Mouse (Mus musculus) frontal cortex, postnatal 25 days (tissue): ENCODE results near the gene Wdfy4.

Experiments
- DNase-seq, 2 experiments: peaks; one replicate each; pipeline ENCODE4 v3.0.0; 2022; ENCODE audit warnings: low spot score in 2 of 2

Gene Wdfy4

DNA sequence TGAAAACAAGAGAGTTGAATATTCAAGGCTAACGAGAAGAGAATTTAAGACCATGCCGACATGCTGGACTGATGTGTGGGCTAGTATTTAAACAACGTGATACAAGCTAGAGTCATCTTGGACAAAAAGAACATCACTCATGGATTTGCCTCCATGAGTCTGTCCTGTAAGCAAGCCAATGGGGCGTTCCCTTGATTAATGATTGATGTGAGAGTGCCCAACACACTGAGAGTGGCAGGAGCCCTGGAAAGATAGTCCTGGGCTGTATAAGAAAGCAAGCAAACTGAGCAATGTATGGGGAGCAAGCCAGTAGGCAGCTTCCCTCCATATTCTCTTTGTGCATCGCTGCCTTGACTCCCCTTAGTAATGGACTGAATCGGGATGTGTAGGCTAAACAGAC, 106.7 kb downstream of the Wdfy4 start:
- DNase-seq, result no peak

DNA sequence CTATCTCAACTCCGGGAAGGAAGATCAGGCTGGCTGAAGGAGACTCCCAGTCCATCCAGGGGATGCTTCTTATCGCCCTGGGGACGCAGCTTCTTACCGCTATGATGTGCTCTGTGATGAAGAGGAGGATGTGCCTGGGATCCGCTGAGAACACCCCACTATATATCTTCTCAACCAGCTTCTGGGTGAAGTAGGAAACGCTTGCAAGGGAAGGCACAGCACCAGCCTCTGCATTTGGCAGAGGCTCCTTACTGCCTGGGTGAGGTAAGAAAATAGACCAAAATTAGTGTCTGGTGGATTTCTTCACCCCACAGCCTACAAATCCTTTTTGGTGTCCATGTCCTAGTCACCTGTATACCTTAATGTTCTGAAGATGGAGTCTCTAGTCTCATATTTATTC, 107.2 kb downstream of the Wdfy4 start:
- no peak for DNase-seq

- no peak for DNase-seq
Measured at GRCm38 (mm10) chr14:33073355-33073754, 112.0 kb downstream of the Wdfy4 start.

DNA sequence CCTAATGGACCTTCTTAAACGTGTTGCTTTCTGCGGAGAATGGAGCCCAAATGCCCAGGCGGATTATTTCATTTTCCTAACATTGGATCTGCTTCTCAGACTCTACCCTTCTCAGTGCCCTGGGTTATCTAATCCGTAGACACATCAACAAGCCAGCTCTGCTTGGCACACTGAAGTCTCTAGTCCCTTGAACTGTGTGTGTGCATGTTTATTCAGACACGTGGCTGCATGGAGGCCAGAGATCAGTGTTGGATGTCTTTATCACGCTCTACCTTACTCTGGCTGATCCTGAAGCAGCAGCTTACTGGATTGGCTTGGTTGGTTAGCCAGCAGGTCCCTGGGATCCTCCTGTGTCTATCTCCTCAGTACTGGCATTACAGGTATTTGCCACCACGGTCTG, 113.0 kb downstream of the Wdfy4 start:
- no peak for DNase-seq

- DNase-seq, result no peak
Measured at GRCm38 (mm10) chr14:33067676-33068075, 117.6 kb downstream of the Wdfy4 start.

DNA sequence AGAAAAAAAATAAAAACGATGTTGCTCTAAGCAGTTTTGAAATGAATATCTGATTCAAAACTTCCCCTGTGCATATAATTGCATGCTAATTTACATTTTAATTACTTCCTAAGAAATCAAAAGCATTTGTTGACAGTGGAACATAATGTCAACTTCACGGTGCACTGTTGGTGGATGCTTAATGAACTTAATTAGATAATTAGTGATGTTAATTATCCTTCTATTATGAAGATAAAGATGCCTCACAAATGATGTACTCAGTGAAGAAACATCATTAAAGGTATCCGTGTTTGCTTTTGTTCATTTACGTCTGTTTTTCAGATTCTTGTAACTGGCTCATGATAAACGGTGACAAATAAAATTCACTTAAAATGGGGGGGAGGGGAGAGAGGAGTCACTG, 122.3 kb downstream of the Wdfy4 start:
- no peak for DNase-seq

DNA sequence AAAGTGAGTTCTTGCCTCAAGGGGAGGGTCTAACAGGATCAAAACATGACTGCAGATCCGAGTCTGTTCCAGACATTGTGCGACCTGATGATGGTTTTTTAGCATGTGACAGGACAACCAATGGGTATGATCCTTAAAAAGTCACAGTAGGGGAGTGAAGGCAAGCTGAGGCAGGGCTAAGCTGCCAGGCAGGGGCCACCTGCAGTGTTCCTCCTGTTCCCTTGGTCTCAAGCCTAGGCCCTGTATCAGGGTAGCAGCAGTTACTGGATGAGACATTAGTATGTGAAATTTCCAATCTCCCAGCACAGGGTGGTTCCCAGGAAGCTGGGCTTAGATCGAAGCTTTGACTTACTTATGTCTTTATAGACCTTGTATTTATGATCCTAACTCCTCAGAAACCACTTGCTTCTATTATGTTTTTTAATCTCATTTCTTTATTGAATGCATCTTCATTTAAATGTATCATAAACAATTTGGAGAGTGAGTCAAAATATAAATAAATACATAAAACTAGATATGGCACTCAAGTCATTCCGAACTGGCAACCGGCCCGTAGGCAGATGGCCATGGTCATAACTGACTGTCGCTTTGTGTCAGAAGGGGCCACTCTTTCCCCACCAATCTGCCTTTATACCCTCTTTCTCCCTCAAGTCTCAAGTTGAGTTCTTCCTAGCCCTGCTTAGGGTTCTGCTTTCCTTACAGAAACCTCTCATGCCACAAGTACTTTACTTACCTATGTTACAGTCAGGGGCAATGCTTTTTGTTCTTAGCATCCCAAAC, 126.2 kb downstream of the Wdfy4 start:
- no peak for DNase-seq

GRCm38 (mm10) chr14:33053441-33053840, 131.9 kb downstream of the Wdfy4 start:
- no peak for DNase-seq

GRCm38 (mm10) chr14:33045217-33045616, 140.1 kb downstream of the Wdfy4 start:
- no peak for DNase-seq

DNA sequence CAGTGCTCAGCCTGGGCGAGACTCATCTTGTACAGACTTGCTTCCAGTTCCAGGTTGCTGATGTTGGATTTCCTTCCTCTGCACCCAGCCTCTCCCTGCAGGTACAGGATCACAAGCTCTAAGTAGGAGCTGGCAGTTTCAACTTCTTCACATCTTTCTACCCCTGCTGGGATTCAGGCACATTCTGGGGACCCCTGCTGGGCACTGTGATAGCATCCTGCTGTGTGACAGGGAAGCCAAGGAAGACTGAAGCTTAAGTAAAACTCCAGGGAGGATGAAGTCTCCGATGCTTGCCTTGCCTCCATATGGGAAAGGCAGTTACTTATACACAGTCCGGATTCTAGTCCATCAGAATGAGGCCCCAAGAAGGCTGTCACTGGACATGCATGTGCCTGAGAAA, 148.5 kb downstream of the Wdfy4 start:
- DNase-seq, result no peak

- no peak for DNase-seq
Measured at GRCm38 (mm10) chr14:33035386-33035785, 149.9 kb downstream of the Wdfy4 start.

- DNase-seq, result peak in 1 of 2 experiments; percentile 2
Measured at GRCm38 (mm10) chr14:33033424-33033823, 151.9 kb downstream of the Wdfy4 start.

DNA sequence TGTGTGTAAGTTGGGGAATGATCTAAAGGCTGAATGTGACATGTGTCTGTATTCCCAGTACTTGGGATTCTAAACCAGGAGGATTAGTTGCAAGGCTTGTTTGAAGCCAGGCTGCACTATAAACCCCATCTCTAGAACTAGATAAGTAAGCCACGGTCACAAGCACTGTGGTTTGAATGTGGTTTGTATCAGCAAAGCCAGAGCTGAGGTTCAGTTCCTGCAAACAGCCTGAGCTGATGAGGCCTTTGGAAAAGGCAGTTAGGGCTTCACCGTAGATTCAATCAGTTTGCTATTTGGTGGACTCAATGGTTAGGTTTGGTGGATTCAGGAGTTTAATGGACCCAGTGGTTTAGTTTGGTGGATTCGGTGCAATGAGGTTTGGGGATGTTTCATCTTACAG, 154.5 kb downstream of the Wdfy4 start:
- DNase-seq, result no peak

GRCm38 (mm10) chr14:33019606-33020005, 165.7 kb downstream of the Wdfy4 start:
- DNase-seq, result no peak

GRCm38 (mm10) chr14:33019050-33019449, 166.3 kb downstream of the Wdfy4 start:
- no peak for DNase-seq

- no peak for DNase-seq
Measured at GRCm38 (mm10) chr14:33007638-33008037, 177.7 kb downstream of the Wdfy4 start.

DNA sequence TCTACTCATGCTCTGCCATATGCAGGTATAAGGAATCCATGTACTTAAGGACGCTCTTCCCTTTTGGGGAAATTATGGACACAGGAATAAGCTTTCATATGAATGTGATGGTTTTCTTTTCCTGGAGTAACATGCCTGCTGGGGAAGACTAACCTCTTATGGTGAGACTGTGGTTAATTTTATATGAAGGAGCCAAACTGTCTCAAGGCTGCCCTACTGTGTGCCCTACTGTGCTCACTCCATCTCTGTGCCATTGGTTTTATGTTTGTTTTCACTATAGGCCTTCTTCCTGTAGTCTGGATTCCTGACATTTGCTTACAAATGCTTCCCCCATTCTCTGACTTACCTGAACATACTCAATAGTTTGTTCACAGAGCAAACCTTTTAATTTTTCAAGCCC, 180.2 kb downstream of the Wdfy4 start:
- no peak for DNase-seq

- DNase-seq, result no peak
Measured at GRCm38 (mm10) chr14:33000112-33000979, 185.0 kb downstream of the Wdfy4 start.

DNA sequence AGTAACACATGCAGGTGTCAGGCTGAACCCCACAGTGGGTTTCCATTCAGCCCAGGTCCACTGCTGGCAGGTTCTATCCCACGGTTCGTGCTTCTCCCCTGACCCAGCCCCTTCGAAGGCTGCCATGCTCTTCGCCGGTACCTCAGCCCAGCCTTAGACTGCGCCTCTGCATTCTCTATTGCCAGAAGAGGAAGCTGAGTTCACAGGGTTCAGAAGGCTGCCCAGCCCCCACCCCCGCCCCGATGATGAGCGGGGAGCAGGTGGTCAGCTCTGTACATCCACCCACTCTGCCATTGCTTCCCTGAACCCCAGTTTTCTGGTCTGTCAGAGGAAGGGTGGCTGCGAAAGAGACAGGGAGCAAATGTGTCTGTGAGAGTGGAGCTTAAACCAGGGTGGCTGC, 185.8 kb downstream of the Wdfy4 start:
- no peak for DNase-seq

DNA sequence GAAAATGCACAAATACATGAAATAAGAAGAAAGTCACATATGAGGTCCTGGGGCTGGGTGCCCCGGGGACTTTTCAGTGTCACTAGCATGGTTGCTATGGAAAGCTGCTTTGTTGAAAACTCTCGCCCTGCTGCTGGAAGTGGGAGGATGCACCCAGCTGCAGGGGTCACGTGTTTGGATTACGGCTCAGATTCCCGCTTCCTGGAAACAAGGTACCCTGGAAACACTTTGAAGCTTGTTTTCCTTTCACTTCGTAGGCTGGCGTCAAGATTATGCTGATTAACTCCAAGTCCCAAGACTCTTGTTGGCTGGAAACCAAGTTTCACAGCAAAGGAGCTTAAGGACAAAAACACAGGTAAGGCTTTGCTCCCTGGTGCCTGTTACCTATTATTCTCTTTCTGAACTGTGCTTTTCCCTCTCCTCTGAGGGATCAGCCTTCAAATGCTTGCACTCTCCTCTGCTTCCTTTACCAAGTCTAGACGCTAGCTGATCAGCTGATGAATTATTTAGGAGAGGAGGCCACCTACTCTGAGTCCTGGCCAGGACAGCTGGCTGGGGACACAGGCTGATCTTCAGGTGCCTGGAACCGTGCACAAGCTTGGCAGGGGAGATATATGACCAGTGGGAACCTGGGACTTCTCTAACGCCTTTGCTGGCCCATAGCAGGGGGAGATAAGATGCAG, 190.2 kb downstream of the Wdfy4 start:
- peak in 1 of 2 experiments; percentile 6 for DNase-seq

DNA sequence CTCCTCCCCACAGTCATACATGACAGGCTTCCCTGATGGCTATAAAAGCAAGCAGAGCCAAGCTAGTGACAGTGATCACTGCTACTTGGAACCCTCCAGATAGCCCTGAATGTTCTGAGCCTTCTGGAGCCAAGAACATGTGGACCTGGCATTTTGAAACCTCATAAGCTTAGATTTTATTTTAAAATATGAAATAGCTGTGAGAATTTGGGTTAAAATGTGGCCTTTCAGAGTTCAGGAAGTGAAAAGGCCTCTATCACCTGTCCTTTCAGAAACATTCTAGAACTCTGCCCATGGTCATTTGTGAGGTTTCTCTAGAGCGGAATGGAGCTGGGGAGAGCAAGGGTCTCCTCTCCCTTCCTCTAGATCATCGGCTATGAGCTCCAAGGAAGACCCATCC, 194.2 kb downstream of the Wdfy4 start, which contains the start of gene Lrrc18:
Gene Lrrc18 (plus strand): TSS at position 301 of the 400 bp plus-strand sequence.
- DNase-seq, result no peak

GRCm38 (mm10) chr14:32986659-32987058, 198.6 kb downstream of the Wdfy4 start:
- DNase-seq, result no peak
